Mouse (Mus musculus) embryonic fibroblast, embryonic 13.5 days (primary cell): Measurements from ENCODE around the gene Zswim4.

Source experiments
- CTCF ChIP-seq: IDR thresholded peaks from 2 replicates; pipeline ENCODE4 v1.5.1; 2011; ENCODE audit warnings: mild to moderate bottlenecking, control low read depth, low read length, moderate library complexity, borderline replicate concordance; ENCODE audit not compliant: insufficient read depth
- POLR2A ChIP-seq: IDR thresholded peaks from 2 replicates; pipeline ENCODE4 v1.6.1; 2011; ENCODE audit warnings: low read depth, mild to moderate bottlenecking, control low read depth, low read length, moderate library complexity

- TF ChIP-seq CTCF, result no peak
- peak; percentile 63; the same call in 1 of the 2 replicates for TF ChIP-seq POLR2A
These were observed at the start of gene Zswim4 for GRCm38 (mm10) chr8:84236998-84237473.
